Mouse (Mus musculus): ENCODE results near the gene Taf8.

The Taf8 gene

GRCm38 (mm10) chr17:47438611-47439010, 63.5 kb downstream of the Taf8 start:
- intact Hi-C loops (cut with DNase I), result no loop called here

GRCm38 (mm10) chr17:47436907-47437547, 65.1 kb downstream of the Taf8 start, which contains the start of gene 1700001C19Rik:
Gene 1700001C19Rik (minus strand): TSS chr17:47437376.
- intact Hi-C loops (cut with DNase I), result no loop called here

GRCm38 (mm10) chr17:47436156-47436906, 65.8 kb downstream of the Taf8 start, which contains the start of gene AI661453:
Gene AI661453 (plus strand): TSS chr17:47436615.
- intact Hi-C loops (cut with DNase I), result no loop called here

Data from adrenal gland (tissue).